Mouse (Mus musculus): ENCODE results near the gene Tmc2. TPM values are rescaled to one million over a fixed set of nuclear protein-coding genes. Genes with fewer than 3 reads are reported as not detected.

Gene Tmc2
- not detected for polyA plus RNA-seq (2014; fragmentation: Illumina TruSeq; extraction: RNeasy Lipid Tissue Mini Kit (QIAGEN cat#74804); ENCODE audit: low read depth, low replicate concordance)

DNA sequence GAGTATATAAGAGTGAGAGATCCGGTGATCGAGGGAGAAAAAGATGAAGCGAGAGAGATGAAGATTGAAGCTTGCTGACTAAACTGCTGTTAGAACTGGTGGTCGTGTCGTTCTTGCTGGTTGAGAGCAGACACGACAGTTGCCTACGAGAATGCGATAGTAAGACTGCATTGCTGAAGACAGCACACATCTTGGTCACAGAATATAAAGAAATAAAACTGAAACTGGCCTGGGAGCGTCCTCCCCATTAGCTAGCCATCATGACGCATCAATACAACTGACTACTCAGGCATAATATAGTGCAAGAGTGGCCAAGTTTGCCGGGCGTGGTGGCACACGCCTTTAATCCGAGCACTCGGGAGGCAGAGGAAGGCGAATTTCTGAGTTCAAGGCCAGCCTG lies at the start of gene Tmc2:
Tmc2 (plus strand) TSS at position 301 of the 400 bp plus-strand sequence.

DNA sequence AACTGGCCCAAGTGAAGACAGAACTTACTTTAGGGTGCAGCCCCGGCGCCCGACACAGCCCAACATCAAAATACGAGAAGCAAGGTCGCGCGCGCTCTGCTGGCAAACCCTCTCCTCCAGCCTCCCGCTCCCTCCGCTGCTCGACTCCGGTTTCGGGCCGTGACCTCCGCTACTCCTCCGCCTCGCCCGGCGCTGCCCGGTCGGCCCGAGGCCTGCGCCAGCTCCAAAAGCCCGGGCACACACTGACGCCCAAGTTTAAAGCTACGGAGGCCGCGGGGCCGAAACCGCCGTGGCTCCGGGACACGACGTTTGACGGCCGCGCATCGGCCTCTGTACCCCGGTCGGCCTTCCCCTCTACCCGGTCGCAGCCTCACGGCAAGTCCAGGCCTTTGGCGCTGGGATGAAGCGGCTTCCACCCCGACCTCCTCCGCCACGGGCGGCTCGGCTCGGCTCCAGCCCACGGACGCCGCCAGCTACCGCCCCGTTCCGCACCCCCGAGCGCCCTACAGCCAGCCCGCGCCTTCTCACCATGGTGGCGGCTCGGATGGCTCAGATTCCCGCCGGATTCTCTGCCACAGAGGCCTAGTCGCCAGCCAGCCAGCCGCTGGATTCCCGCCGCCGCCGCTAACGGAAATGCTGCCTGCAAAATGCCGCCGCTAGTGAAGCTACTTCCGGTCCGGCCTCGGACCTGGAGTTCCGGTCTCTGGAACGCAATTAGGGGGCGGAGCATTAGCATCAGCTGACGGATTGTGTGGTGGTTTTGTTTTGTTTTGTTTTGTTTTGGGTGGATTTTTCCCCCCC lies 16.1 kb upstream of the Tmc2 start, which contains the start of gene Snrpb:
Snrpb (minus strand) TSS at position 698 of the 801 bp plus-strand sequence.

DNA sequence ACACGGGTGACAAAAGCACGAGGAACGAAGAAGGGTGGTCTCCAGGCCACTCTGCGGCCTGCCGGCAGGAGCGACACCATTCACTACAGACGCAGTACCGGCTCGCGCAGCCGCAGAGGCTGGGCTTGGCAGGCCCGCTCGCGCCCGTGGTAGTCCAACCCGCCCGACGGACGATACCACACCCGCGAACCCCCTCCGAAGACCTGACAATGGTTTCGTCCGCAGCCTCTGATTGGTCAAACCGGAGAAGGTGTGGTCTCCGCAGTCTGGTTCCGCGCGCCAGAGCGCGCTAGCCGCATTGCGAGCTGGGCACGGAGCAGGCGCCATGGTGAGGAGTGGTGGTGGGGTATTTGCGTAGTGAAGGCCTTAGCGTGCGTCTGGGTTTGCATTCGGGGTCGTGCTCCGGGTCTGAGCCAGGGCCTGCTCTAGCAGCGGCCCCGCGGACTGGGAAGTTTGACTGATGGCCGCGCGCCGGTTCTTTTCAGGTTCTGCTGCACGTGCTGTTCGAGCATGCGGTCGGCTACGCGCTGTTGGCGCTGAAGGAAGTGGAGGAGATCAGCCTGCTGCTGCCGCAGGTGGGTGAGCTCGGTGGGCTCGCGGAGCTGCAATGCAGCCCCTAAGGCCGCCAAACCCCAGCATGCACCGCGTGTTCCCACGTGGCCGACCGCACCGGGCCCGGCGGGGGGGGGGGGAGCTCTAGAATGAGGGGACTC lies 79.3 kb downstream of the Tmc2 start, which contains the start of gene Nop56:
Nop56 (plus strand) TSS at position 282 of the 713 bp plus-strand sequence.

DNA sequence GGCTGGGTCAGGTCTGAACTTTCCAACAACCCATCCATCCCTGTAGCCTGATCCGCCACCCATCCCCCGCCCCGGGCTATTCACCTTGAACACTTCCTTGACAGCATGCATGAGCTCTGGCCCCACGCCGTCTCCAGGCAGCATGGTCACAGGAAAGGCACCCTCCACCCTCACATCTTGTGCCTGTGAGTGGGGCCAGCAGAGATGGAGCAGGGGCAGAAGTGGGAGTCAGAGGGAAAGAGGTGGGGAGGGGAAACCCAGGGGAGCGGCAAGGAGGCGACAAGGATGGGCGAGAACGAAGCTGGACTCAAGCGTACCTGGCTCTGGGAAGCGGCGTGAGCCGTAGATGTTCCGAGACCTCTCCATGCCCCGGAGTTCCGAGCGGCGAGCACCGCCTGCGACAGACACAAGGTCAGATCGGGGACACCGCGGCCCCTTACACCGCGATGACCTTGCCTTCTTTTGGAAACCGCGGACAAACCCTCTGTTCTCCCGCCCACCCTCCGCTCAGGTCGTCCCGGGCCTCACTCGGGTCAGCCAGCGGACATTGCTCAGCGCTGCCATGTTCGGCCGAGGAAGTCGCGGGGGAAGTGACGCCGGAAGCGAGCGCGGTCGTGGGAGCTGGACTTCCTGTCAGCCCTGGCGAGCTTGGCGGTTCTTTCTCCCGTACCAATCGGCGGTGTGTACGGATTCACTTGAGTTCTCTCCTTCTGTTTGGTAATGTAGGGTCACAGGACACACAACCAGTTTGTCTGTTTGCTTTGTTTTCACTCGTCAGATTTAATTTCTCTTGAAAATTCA lies 89.1 kb downstream of the Tmc2 start, which contains the start of gene Idh3b:
Idh3b (minus strand) TSS at position 694 of the 801 bp plus-strand sequence.

DNA sequence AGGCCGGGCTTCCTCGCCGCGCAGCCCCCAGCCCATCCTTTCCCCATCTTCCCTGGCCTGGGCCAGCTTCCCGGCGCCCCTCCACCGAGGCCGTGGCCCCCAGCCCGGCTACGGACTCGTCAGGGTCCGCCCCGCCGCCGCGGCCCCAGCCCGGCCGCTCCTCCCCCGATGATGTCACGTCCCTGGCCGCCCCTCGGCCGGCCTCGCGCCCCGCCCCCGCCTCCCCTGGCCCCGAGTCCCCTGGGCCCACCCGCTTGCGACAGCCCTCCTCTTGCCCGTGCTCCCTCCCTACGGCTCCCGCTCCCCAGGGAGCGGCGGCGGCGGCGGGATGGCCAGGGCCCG lies 99.9 kb downstream of the Tmc2 start, which contains the start of gene Ebf4:
Ebf4 (plus strand) TSS at position 234 of the 342 bp plus-strand sequence.

Other genes with a start within 250 kb of the Tmc2 start
- 397 TPM for gene Tgm3, start 182.8 kb upstream of the Tmc2 start, polyA plus RNA-seq (2014; fragmentation: Illumina TruSeq; extraction: RNeasy Lipid Tissue Mini Kit (QIAGEN cat#74804); ENCODE audit: low read depth, low replicate concordance)
- gene Tgm6, start 82.8 kb upstream of the Tmc2 start, polyA plus RNA-seq (2014; fragmentation: Illumina TruSeq; extraction: RNeasy Lipid Tissue Mini Kit (QIAGEN cat#74804); ENCODE audit: low read depth, low replicate concordance) = not detected
- gene Snrpb, start 15.8 kb upstream of the Tmc2 start, polyA plus RNA-seq (2014; fragmentation: Illumina TruSeq; extraction: RNeasy Lipid Tissue Mini Kit (QIAGEN cat#74804); ENCODE audit: low read depth, low replicate concordance) = 10.7 TPM
- gene Nop56, start 79.2 kb downstream of the Tmc2 start, polyA plus RNA-seq (2014; fragmentation: Illumina TruSeq; extraction: RNeasy Lipid Tissue Mini Kit (QIAGEN cat#74804); ENCODE audit: low read depth, low replicate concordance) = 64.5 TPM
- 122 TPM for gene Idh3b, start 89.4 kb downstream of the Tmc2 start, polyA plus RNA-seq (2014; fragmentation: Illumina TruSeq; extraction: RNeasy Lipid Tissue Mini Kit (QIAGEN cat#74804); ENCODE audit: low read depth, low replicate concordance)
- gene Ebf4, start 100.0 kb downstream of the Tmc2 start, polyA plus RNA-seq (2014; fragmentation: Illumina TruSeq; extraction: RNeasy Lipid Tissue Mini Kit (QIAGEN cat#74804); ENCODE audit: low read depth, low replicate concordance) = not detected
- gene Cpxm1, start 202.4 kb downstream of the Tmc2 start, polyA plus RNA-seq (2014; fragmentation: Illumina TruSeq; extraction: RNeasy Lipid Tissue Mini Kit (QIAGEN cat#74804); ENCODE audit: low read depth, low replicate concordance) = 0.28 TPM
- not detected for gene Gm28372, start 210.0 kb downstream of the Tmc2 start, polyA plus RNA-seq (2014; fragmentation: Illumina TruSeq; extraction: RNeasy Lipid Tissue Mini Kit (QIAGEN cat#74804); ENCODE audit: low read depth, low replicate concordance)
- gene 1700020A23Rik, start 210.1 kb downstream of the Tmc2 start, polyA plus RNA-seq (2014; fragmentation: Illumina TruSeq; extraction: RNeasy Lipid Tissue Mini Kit (QIAGEN cat#74804); ENCODE audit: low read depth, low replicate concordance) = not detected
- gene Tmem239, start 211.3 kb downstream of the Tmc2 start, polyA plus RNA-seq (2014; fragmentation: Illumina TruSeq; extraction: RNeasy Lipid Tissue Mini Kit (QIAGEN cat#74804); ENCODE audit: low read depth, low replicate concordance) = not detected
- 19.0 TPM for gene Vps16, start 229.1 kb downstream of the Tmc2 start, polyA plus RNA-seq (2014; fragmentation: Illumina TruSeq; extraction: RNeasy Lipid Tissue Mini Kit (QIAGEN cat#74804); ENCODE audit: low read depth, low replicate concordance)
- gene Pced1a, start 229.5 kb downstream of the Tmc2 start, polyA plus RNA-seq (2014; fragmentation: Illumina TruSeq; extraction: RNeasy Lipid Tissue Mini Kit (QIAGEN cat#74804); ENCODE audit: low read depth, low replicate concordance) = 6.6 TPM